ENCODE assay signal across 25 mouse cellular contexts in the genomic region with DNA sequence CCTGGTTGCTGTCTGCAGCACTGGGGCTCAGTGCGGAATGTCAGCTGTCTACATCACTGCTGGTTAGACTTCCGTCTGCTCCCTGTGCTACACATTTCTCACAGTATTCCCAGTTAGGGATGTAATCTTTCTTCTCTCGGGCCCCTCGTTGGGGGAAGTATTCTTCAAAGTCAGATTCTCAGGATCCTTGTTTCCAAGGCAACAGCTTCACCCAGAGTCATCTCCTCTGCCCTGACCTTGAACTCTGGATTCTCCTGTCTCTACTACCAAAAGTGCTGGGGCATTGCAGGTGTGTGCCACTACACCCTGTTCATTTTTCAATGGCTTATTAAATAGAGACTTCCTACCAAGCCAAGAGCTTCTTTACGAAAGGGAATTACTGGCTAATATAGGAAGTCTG. TPM values are rescaled to one million over a fixed set of nuclear protein-coding genes. Genes with fewer than 3 reads are reported as not detected.
"Had no signal": no experiment of that assay in that cellular context is flagged by ENCODE, and none has a peak within 500 bp of the region (broad histone marks: within the 10 kb centered on the region; RNA-seq: fewer than 3 reads in every experiment).

No protein-coding gene starts in this region.

- H3K4me2 ChIP-seq: liver, embryonic 11.5 days; liver, embryonic 13.5 days; liver, embryonic 15.5 days; midbrain, embryonic 11.5 days; midbrain, embryonic 13.5 days; midbrain, embryonic 15.5 days; neural tube, embryonic 12.5 days; stomach, embryonic 15.5 days had no signal

- H3K4me3 ChIP-seq: liver, embryonic 13.5 days; liver, embryonic 15.5 days; megakaryocyte, embryonic 14.5 days; midbrain, embryonic 13.5 days; midbrain, embryonic 15.5 days; neural tube, embryonic 12.5 days; stomach, embryonic 15.5 days had no signal

- H3K4me1 ChIP-seq: liver, embryonic 13.5 days; liver, embryonic 15.5 days; midbrain, embryonic 13.5 days; midbrain, embryonic 15.5 days; neural tube, embryonic 12.5 days; stomach, embryonic 15.5 days had no signal

- H3K9me3 ChIP-seq: liver, embryonic 13.5 days; liver, embryonic 15.5 days; midbrain, embryonic 13.5 days; midbrain, embryonic 15.5 days; neural tube, embryonic 12.5 days; stomach, embryonic 15.5 days had no signal

- H3K27me3 ChIP-seq: liver, embryonic 13.5 days; liver, embryonic 15.5 days; midbrain, embryonic 13.5 days; midbrain, embryonic 15.5 days; neural tube, embryonic 12.5 days; stomach, embryonic 15.5 days had no signal

- ATAC-seq: liver, postnatal 0 days; midbrain, embryonic 13.5 days; midbrain, embryonic 15.5 days had no signal

- H3K9ac ChIP-seq: liver, embryonic 13.5 days; liver, embryonic 15.5 days; liver, postnatal 0 days; midbrain, embryonic 13.5 days; midbrain, embryonic 15.5 days; neural tube, embryonic 12.5 days; stomach, embryonic 15.5 days had no signal

- DNase-seq: liver, embryonic 13.5 days; liver, postnatal 0 days; lung, adult 2 months; lung, postnatal 14 days; right cerebral cortex, postnatal 14 days; thymus, adult 2 months; thymus, postnatal 25 days; thymus, postnatal 4 days had no signal

- H3K36me3 ChIP-seq: liver, embryonic 13.5 days; liver, embryonic 15.5 days; midbrain, embryonic 15.5 days; stomach, embryonic 15.5 days had no signal

- H3K27ac ChIP-seq: liver, embryonic 13.5 days; liver, embryonic 15.5 days; macrophage; midbrain, embryonic 13.5 days; midbrain, embryonic 15.5 days; neural tube, embryonic 12.5 days; stomach, embryonic 15.5 days; stomach, postnatal 0 days had no signal

RNA-seq across cellular contexts. Expression of a gene that starts 18.6 kb away (rescaled TPM):
- total RNA-seq: megakaryocyte progenitor cell, adult 5-6 weeks; midbrain, postnatal 0 days; monocyte, adult 5-6 weeks; neutrophil, adult 5-6 weeks had no signal
- polyA plus RNA-seq: liver, embryonic 11.5 days; liver, embryonic 13.5 days; liver, embryonic 15.5 days; liver, postnatal 0 days; lung, adult 2 months; lung, postnatal 0 days; macrophage; midbrain, embryonic 11.5 days; midbrain, embryonic 13.5 days; midbrain, embryonic 15.5 days; midbrain, postnatal 0 days; neural tube, embryonic 12.5 days; neural tube, embryonic 14.5 days; stomach, embryonic 15.5 days; stomach, postnatal 0 days; thymus, adult 2 months; urinary bladder, adult 2 months had no signal

RNA-seq across cellular contexts. Expression of a gene that starts 56.5 kb away (rescaled TPM):
- total RNA-seq: megakaryocyte progenitor cell, adult 5-6 weeks; monocyte, adult 5-6 weeks; neutrophil, adult 5-6 weeks had no signal
- polyA plus RNA-seq: macrophage had no signal
